Mouse (Mus musculus) lung, adult 2 months (tissue): ENCODE results near the gene Erc2.

Experiments
- CTCF ChIP-seq: fragments of 200-500 bp; IDR thresholded peaks from 2 replicates; pipeline ENCODE4 v1.5.1; 2011; ENCODE audit warnings: mild to moderate bottlenecking, low read length, control low read depth; ENCODE audit not compliant: insufficient read depth
- POLR2A ChIP-seq: fragments of 200-500 bp; IDR thresholded peaks from 2 replicates; pipeline ENCODE4 v1.6.1; 2011; ENCODE audit warnings: low read depth, mild to moderate bottlenecking, control low read depth, low read length, borderline replicate concordance; ENCODE audit errors: extremely low read depth

GRCm38 (mm10) chr14:28405277-28405840, 783.1 kb downstream of the Erc2 start:
- TF ChIP-seq CTCF (no peak), POLR2A (no peak)
